Mouse (Mus musculus): ENCODE data around the gene Cilp2.
A peak's percentile ranks its signal among the peaks of the same experiment; 100 is the strongest.

Gene Cilp2

GRCm38 (mm10) chr8:69901484-69902162 is 14.1 kb upstream of the Cilp2 start:
- DNase-seq: peak; percentile 98 to 99

- DNase-seq: peak in 1 of 2 experiments; percentile 46
These were observed 13.5 kb upstream of the Cilp2 start for GRCm38 (mm10) chr8:69900895-69901451.

GRCm38 (mm10) chr8:69899876-69900275 is 12.4 kb upstream of the Cilp2 start:
- DNase-seq: no peak

- DNase-seq: no peak
These were observed 10.4 kb upstream of the Cilp2 start for GRCm38 (mm10) chr8:69897857-69898256.

GRCm38 (mm10) chr8:69895772-69896451 is 8.4 kb upstream of the Cilp2 start:
- DNase-seq: no peak

- no peak for DNase-seq
These were observed 7.4 kb upstream of the Cilp2 start for GRCm38 (mm10) chr8:69894836-69895332.

- peak; percentile 79 to 86 for DNase-seq
These were observed 6.4 kb upstream of the Cilp2 start for GRCm38 (mm10) chr8:69893863-69894262.

- DNase-seq: peak; percentile 75 to 80
These were observed 3.3 kb upstream of the Cilp2 start for GRCm38 (mm10) chr8:69890813-69891241.

GRCm38 (mm10) chr8:69888902-69889301 is 1.4 kb upstream of the Cilp2 start:
- peak; percentile 42 to 51 for DNase-seq

GRCm38 (mm10) chr8:69888244-69888866 is 868 bp upstream of the Cilp2 start:
- peak; percentile 31 to 47 for DNase-seq

- no peak for DNase-seq
These were observed 3.3 kb downstream of the Cilp2 start for GRCm38 (mm10) chr8:69884141-69884540.

GRCm38 (mm10) chr8:69882833-69883600 is 4.5 kb downstream of the Cilp2 start:
- DNase-seq: no peak

- peak; percentile 86 to 91 for DNase-seq
These were observed 5.3 kb downstream of the Cilp2 start for GRCm38 (mm10) chr8:69882021-69882756.

GRCm38 (mm10) chr8:69881261-69881865 is 6.1 kb downstream of the Cilp2 start:
- no peak for DNase-seq

- no peak for DNase-seq
These were observed 6.6 kb downstream of the Cilp2 start for GRCm38 (mm10) chr8:69880841-69881240.

GRCm38 (mm10) chr8:69879678-69880077 is 7.8 kb downstream of the Cilp2 start:
- DNase-seq: no peak

GRCm38 (mm10) chr8:69877992-69878391 is 9.5 kb downstream of the Cilp2 start:
- no peak for DNase-seq

- no peak for DNase-seq
These were observed 10.1 kb downstream of the Cilp2 start for GRCm38 (mm10) chr8:69877396-69877795.

GRCm38 (mm10) chr8:69876967-69877366 is 10.5 kb downstream of the Cilp2 start:
- no peak for DNase-seq

GRCm38 (mm10) chr8:69876097-69876496 is 11.4 kb downstream of the Cilp2 start:
- no peak for DNase-seq

- DNase-seq: no peak
These were observed 12.8 kb downstream of the Cilp2 start for GRCm38 (mm10) chr8:69874654-69875053.
